Mouse (Mus musculus): ENCODE data around the gene Aida.

- TF ChIP-seq GATA1 (IDR thresholded peaks at IDR 0.05; ENCODE audit: borderline replicate concordance, low read length) (no peak), FLI1 (IDR thresholded peaks at IDR 0.05; ENCODE audit: low read length) (no peak)
These were observed 62.5 kb downstream of the Aida start for GRCm38 (mm10) chr1:183358901-183359300.
